Mouse (Mus musculus) liver, embryonic 14.5 days (tissue): Measurements from ENCODE around the gene Ak5.

Experiments used
- CTCF ChIP-seq: IDR thresholded peaks from 2 replicates; pipeline ENCODE4 v1.5.1; 2016; ENCODE audit warnings: antibody characterized with exemption, low read depth, control low read depth
- EP300 ChIP-seq: IDR thresholded peaks from 2 replicates; pipeline ENCODE4 v1.6.1; 2016; ENCODE audit warnings: antibody characterized with exemption, low read depth

- TF ChIP-seq CTCF (no peak), EP300 (no peak)
These were observed 633 bp upstream of the Ak5 start for GRCm38 (mm10) chr3:152668793-152669192.
